Mouse (Mus musculus): ENCODE measurements at regions not wholly inside any gene's neighbourhood (a gene's known extent, or its start where the extent isn't known, plus 50 kb on each side); places are given as distances from the start of the nearest gene placed in this dataset.

- no peak overlapping the region for H3K27ac ChIP-seq
- H3K4me3 ChIP-seq = no peak overlapping the region
- no peaks in the 10 kb centered on the region for H3K4me1 ChIP-seq (ENCODE audit: control insufficient read depth, insufficient read depth, low read length)
- H3K36me3 ChIP-seq (ENCODE audit: control insufficient read depth, insufficient read depth, low read length) = no peaks in the 10 kb centered on the region
- TF ChIP-seq EP300 (IDR thresholded peaks at IDR 0.05; ENCODE audit: insufficient read depth, low read depth, low read length) = no peak
- TF ChIP-seq CTCF (IDR thresholded peaks at IDR 0.05) = no peak
- TF ChIP-seq POLR2A (IDR thresholded peaks at IDR 0.05; ENCODE audit: insufficient read depth, low read depth, low read length) = no peak
- no peak for DNase-seq
- H3K79me2 ChIP-seq (replicated peaks; ENCODE audit: control insufficient read depth, insufficient read depth, low read length) = no peaks in the 10 kb centered on the region
- WGBS = 68% methylated on average over 2 of the region's 2 CpGs
- intact Hi-C loops (cut with DNase I) = no loop called here
- H3K27me3 ChIP-seq (ENCODE audit: control insufficient read depth, insufficient read depth, low read length) = no peaks in the 10 kb centered on the region
- H3K9ac ChIP-seq (ENCODE audit: low read depth, low read length) = no peak overlapping the region
Observed at GRCm38 (mm10) chr11:32113118-32113826, 86.8 kb downstream of the Il9r start.

GRCm38 (mm10) chr11:32112521-32112920 is 87.6 kb downstream of the Il9r start:
- Histone ChIP-seq H3K27ac (no peak overlapping the region), H3K4me3 (no peak overlapping the region), H3K79me2 (replicated peaks; ENCODE audit: control insufficient read depth, insufficient read depth, low read length) (no peaks in the 10 kb centered on the region), H3K4me1 (ENCODE audit: control insufficient read depth, insufficient read depth, low read length) (no peaks in the 10 kb centered on the region), H3K9ac (ENCODE audit: low read depth, low read length) (no peak overlapping the region), H3K36me3 (ENCODE audit: control insufficient read depth, insufficient read depth, low read length) (no peaks in the 10 kb centered on the region), H3K27me3 (ENCODE audit: control insufficient read depth, insufficient read depth, low read length) (no peaks in the 10 kb centered on the region; the same call in 1 of the 2 replicates)
- TF ChIP-seq CTCF (IDR thresholded peaks at IDR 0.05) (no peak), EP300 (IDR thresholded peaks at IDR 0.05; ENCODE audit: insufficient read depth, low read depth, low read length) (no peak), POLR2A (IDR thresholded peaks at IDR 0.05; ENCODE audit: insufficient read depth, low read depth, low read length) (no peak)
- intact Hi-C loops (cut with DNase I) = no loop called here
- DNase-seq = no peak
- 49% methylated on average over 5 of the region's 5 CpGs for WGBS

GRCm38 (mm10) chr11:32111841-32112240 is 88.2 kb downstream of the Il9r start:
- Histone ChIP-seq H3K27ac (no peak overlapping the region), H3K36me3 (ENCODE audit: control insufficient read depth, insufficient read depth, low read length) (no peaks in the 10 kb centered on the region), H3K27me3 (ENCODE audit: control insufficient read depth, insufficient read depth, low read length) (no peaks in the 10 kb centered on the region; the same call in 1 of the 2 replicates), H3K79me2 (replicated peaks; ENCODE audit: control insufficient read depth, insufficient read depth, low read length) (no peaks in the 10 kb centered on the region), H3K9ac (ENCODE audit: low read depth, low read length) (no peak overlapping the region), H3K4me1 (ENCODE audit: control insufficient read depth, insufficient read depth, low read length) (no peaks in the 10 kb centered on the region), H3K4me3 (no peak overlapping the region)
- DNase-seq = no peak
- intact Hi-C loops (cut with DNase I) = no loop called here
- 72% methylated on average over 3 of the region's 3 CpGs for WGBS
- TF ChIP-seq CTCF (IDR thresholded peaks at IDR 0.05) = no peak
- TF ChIP-seq POLR2A (IDR thresholded peaks at IDR 0.05; ENCODE audit: insufficient read depth, low read depth, low read length) = no peak
- no peak for TF ChIP-seq EP300 (IDR thresholded peaks at IDR 0.05; ENCODE audit: insufficient read depth, low read depth, low read length)

GRCm38 (mm10) chr11:32109911-32110310 is 90.2 kb downstream of the Il9r start:
- no peak for DNase-seq
- no peak overlapping the region for H3K9ac ChIP-seq (ENCODE audit: low read depth, low read length)
- TF ChIP-seq POLR2A (IDR thresholded peaks at IDR 0.05; ENCODE audit: insufficient read depth, low read depth, low read length) (no peak), CTCF (IDR thresholded peaks at IDR 0.05) (no peak), EP300 (IDR thresholded peaks at IDR 0.05; ENCODE audit: insufficient read depth, low read depth, low read length) (no peak)
- H3K79me2 ChIP-seq (replicated peaks; ENCODE audit: control insufficient read depth, insufficient read depth, low read length) = no peaks in the 10 kb centered on the region
- H3K4me1 ChIP-seq (ENCODE audit: control insufficient read depth, insufficient read depth, low read length) = no peaks in the 10 kb centered on the region
- 87% methylated on average over 3 of the region's 3 CpGs for WGBS
- no peaks in the 10 kb centered on the region for H3K36me3 ChIP-seq (ENCODE audit: control insufficient read depth, insufficient read depth, low read length)
- H3K4me3 ChIP-seq = no peak overlapping the region
- H3K27me3 ChIP-seq (ENCODE audit: control insufficient read depth, insufficient read depth, low read length) = no peaks in the 10 kb centered on the region; the same call in 1 of the 2 replicates
- H3K27ac ChIP-seq = no peak overlapping the region
- intact Hi-C loops (cut with DNase I) = no loop called here
